Mouse (Mus musculus) thymus, adult 2 months (tissue): ENCODE measurements around the gene Tctex1d2.
A peak's percentile ranks its signal among the peaks of the same experiment; 100 is the strongest.

ENCODE experiments used
- CTCF ChIP-seq: fragments of 200-500 bp; IDR thresholded peaks from 2 replicates; pipeline ENCODE4 v1.5.1; 2012; ENCODE audit warnings: mild to moderate bottlenecking, control low read depth, low read length, moderate library complexity, borderline replicate concordance; ENCODE audit not compliant: control insufficient read depth, poor library complexity, insufficient read depth; ENCODE audit errors: extremely low read depth
- POLR2A ChIP-seq: fragments of 200-500 bp; IDR thresholded peaks from 2 replicates; pipeline ENCODE4 v1.6.1; 2012; ENCODE audit warnings: mild to moderate bottlenecking, low read length, control low read depth, moderate library complexity; ENCODE audit not compliant: control insufficient read depth, poor library complexity, insufficient read depth; ENCODE audit errors: extremely low read depth

DNA sequence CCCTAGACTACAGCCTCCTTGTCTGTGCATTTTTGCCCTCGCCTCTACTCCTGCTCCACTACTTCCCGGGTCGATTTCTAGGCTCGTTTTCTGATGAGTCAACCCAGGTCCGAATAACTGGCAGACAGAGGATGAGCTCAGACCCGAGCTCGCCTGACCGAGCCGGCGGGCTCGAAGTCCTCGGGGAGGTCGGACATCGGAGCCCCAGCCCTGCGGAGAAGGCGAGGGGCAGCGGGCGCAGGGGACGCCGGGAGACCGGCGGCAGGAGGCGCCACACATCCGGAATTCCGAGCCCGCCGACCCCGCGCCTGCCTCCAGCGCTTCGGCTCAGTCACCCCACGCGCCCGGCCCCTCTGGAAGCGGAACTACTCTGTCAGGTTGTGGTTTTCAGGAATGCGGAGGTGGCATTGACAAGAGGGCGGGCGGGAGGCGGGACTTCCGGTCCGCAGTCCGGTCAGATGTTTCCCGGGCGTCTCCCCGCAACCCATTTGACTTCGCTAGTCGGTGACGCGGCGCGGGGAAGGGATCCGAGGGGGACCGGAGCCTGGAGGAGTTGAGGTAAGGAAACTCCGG lies 11.1 kb downstream of the Tctex1d2 start, which contains the start of gene Pcyt1a:
- TF ChIP-seq CTCF (0 out of 2 replicates have a peak, but pooled peaks have one; percentile 57), POLR2A (peak; percentile 22; the same call in 1 of the 2 replicates)
